Mouse (Mus musculus) neutrophil, adult 83 days (primary cell): ENCODE data around the gene Retsat. TPM values are rescaled to one million over a fixed set of nuclear protein-coding genes. Genes with fewer than 3 reads are reported as not detected.

ENCODE experiments used
- total RNA-seq, 2 experiments: library from RNA; stranded (reverse); gene quantifications; one replicate each; pipeline ENCODE4 v1.2.4; 2023

Gene Retsat
- 10 to 100 TPM; 15.5 to 18.6 TPM for total RNA-seq

GRCm38 (mm10) chr6:72597956-72598753, at the start of gene Retsat, which contains the start of gene Elmod3:
Gene Retsat (plus strand): TSS chr6:72598475.
Gene Elmod3 (minus strand): TSS chr6:72598413.

GRCm38 (mm10) chr6:72616643-72617288, 18.5 kb downstream of the Retsat start, which contains the start of gene Tgoln1:
Gene Tgoln1 (minus strand): TSS chr6:72617000.

Other genes with a start within 250 kb of the Retsat start
- 1 to 10 TPM in 1 of 2 experiments, under 1 TPM in 1; 0.90 to 2.4 TPM for gene Tmem150a, start 243.0 kb upstream of the Retsat start, total RNA-seq
- gene Rnf181, start 231.5 kb upstream of the Retsat start, total RNA-seq, result 10 to 100 TPM; 48.6 to 48.7 TPM
- 10 to 100 TPM; 48.1 to 48.8 TPM for gene Vamp5, start 218.0 kb upstream of the Retsat start, total RNA-seq
- gene Vamp8, start 207.8 kb upstream of the Retsat start, total RNA-seq, result 100 to 1,000 TPM; 176 to 185 TPM
- 10 to 100 TPM in 1 of 2 experiments, 1 to 10 TPM in 1; 6.4 to 10.5 TPM for gene Ggcx, start 184.2 kb upstream of the Retsat start, total RNA-seq
- 100 to 1,000 TPM; 142 to 185 TPM for gene Mat2a, start 158.9 kb upstream of the Retsat start, total RNA-seq
- under 1 TPM in 1 of 2 experiments, not detected in 1; 0.31 TPM for gene Sh2d6, start 76.8 kb upstream of the Retsat start, total RNA-seq
- gene Capg, start 54.1 kb upstream of the Retsat start, total RNA-seq, result 100 to 1,000 TPM; 306 to 324 TPM
- gene Elmod3, start 62 bp upstream of the Retsat start, total RNA-seq, result 1 to 10 TPM; 3.9 to 5.5 TPM
- gene Tgoln1, start 18.5 kb downstream of the Retsat start, total RNA-seq, result 10 to 100 TPM; 80.1 to 90.2 TPM
- gene Tcf7l1, start 190.8 kb downstream of the Retsat start, total RNA-seq, result under 1 TPM in 1 of 2 experiments, not detected in 1; 0.35 TPM